Mouse (Mus musculus) MEL (cell line): ENCODE measurements around the gene Naif1. TPM values are rescaled to one million over a fixed set of nuclear protein-coding genes. Genes with fewer than 3 reads are reported as not detected.

Experiments
- DNase-seq: peaks from one replicate; pipeline ENCODE4 v3.0.0; 2011; ENCODE audit warnings: low read depth, low spot score
- H3K27ac ChIP-seq: 2 replicates; pipeline ENCODE4 v1.5.1; 2012; ENCODE audit warnings: low read depth, mild to moderate bottlenecking, control low read depth, low read length, moderate library complexity; ENCODE audit not compliant: control insufficient read depth
- H3K27me3 ChIP-seq, 2 experiments: fragments of 150-350 bp in 1 of 2; sonication (generic) in 1 of 2; 2 replicates each; pipeline ENCODE4 v1.6.1; 2012; ENCODE audit warnings: low read length in 2 of 2, mild to moderate bottlenecking in 2 of 2, improper control_type of control experiment in 1 of 2, moderate library complexity in 1 of 2; ENCODE audit not compliant: insufficient read depth in 2 of 2, control insufficient read depth in 1 of 2
- H3K36me3 ChIP-seq, 2 experiments: 2 replicates each; pipeline ENCODE4 v1.6.1; 2012 to 2014; ENCODE audit warnings: low read length in 2 of 2, improper control_type of control experiment in 1 of 2, inconsistent platforms in 1 of 2, mild to moderate bottlenecking in 1 of 2; ENCODE audit not compliant: insufficient read depth in 2 of 2, control insufficient read depth in 1 of 2
- H3K4me1 ChIP-seq, 2 experiments: fragments of 150-350 bp in 1 of 2; sonication (generic) in 1 of 2; 2 replicates each; pipeline ENCODE4 v1.6.1; 2012; ENCODE audit warnings: low read length in 2 of 2, improper control_type of control experiment in 1 of 2, mild to moderate bottlenecking in 1 of 2; ENCODE audit not compliant: insufficient read depth in 2 of 2, control insufficient read depth in 1 of 2
- H3K4me3 ChIP-seq, 2 experiments: fragments of 150-350 bp in 1 of 2; sonication (generic) in 1 of 2; 2 replicates each; pipeline ENCODE4 v1.5.1; 2012; ENCODE audit warnings: low read depth in 2 of 2, low read length in 2 of 2, mild to moderate bottlenecking in 2 of 2, moderate library complexity in 2 of 2, control low read depth in 1 of 2, improper control_type of control experiment in 1 of 2; ENCODE audit not compliant: control insufficient read depth in 1 of 2, insufficient read depth in 1 of 2
- H3K79me2 ChIP-seq: 2 replicates; pipeline ENCODE4 v1.6.1; 2012; ENCODE audit warnings: mild to moderate bottlenecking, low read length, moderate library complexity; ENCODE audit not compliant: control insufficient read depth, poor library complexity, insufficient read depth
- H3K9ac ChIP-seq: 2 replicates; pipeline ENCODE4 v1.6.1; 2012; ENCODE audit warnings: low read depth, mild to moderate bottlenecking, control low read depth, low read length, moderate library complexity; ENCODE audit not compliant: control insufficient read depth, poor library complexity, severe bottlenecking
- H3K9me3 ChIP-seq: fragments of 150-350 bp; sonication (generic); replicated peaks from 2 replicates; pipeline ENCODE4 v1.6.1; 2012; ENCODE audit warnings: mild to moderate bottlenecking, low read length, improper control_type of control experiment, moderate library complexity; ENCODE audit not compliant: insufficient read depth
- ELF1 ChIP-seq: IDR thresholded peaks from 2 replicates; pipeline ENCODE4 v1.6.1; 2014; ENCODE audit warnings: low read depth, mild to moderate bottlenecking, inconsistent platforms, low read length, improper control_type of control experiment, moderate library complexity
- ETS1 ChIP-seq: IDR thresholded peaks from 2 replicates; pipeline ENCODE4 v1.6.1; 2012; ENCODE audit warnings: low read depth, mild to moderate bottlenecking, inconsistent platforms, low read length, improper control_type of control experiment, moderate library complexity
- HCFC1 ChIP-seq: IDR thresholded peaks from 2 replicates; pipeline ENCODE4 v1.6.1; 2012; ENCODE audit warnings: low read depth, mild to moderate bottlenecking, inconsistent platforms, low read length, improper control_type of control experiment, moderate library complexity
- MAZ ChIP-seq: IDR thresholded peaks from 2 replicates; pipeline ENCODE4 v1.6.1; 2012; ENCODE audit warnings: low read depth, mild to moderate bottlenecking, inconsistent platforms, low read length, improper control_type of control experiment
- MXI1 ChIP-seq: IDR thresholded peaks from 2 replicates; pipeline ENCODE4 v1.6.1; 2011; ENCODE audit warnings: mild to moderate bottlenecking, low read depth, low read length, improper control_type of control experiment
- MYB ChIP-seq: IDR thresholded peaks from 2 replicates; pipeline ENCODE4 v1.6.1; 2011; ENCODE audit warnings: mild to moderate bottlenecking, low read depth, low read length, improper control_type of control experiment
- NELFE ChIP-seq: IDR thresholded peaks from 2 replicates; pipeline ENCODE4 v1.6.1; 2011; ENCODE audit warnings: low read depth, low read length, improper control_type of control experiment
- NRF1 ChIP-seq: IDR thresholded peaks from 2 replicates; pipeline ENCODE4 v1.6.1; 2014; ENCODE audit warnings: low read depth, mild to moderate bottlenecking, inconsistent platforms, low read length, improper control_type of control experiment, moderate library complexity; ENCODE audit not compliant: poor library complexity, insufficient read depth, severe bottlenecking
- POLR2A ChIP-seq, 2 experiments: IDR thresholded peaks; 2 replicates each; pipeline ENCODE4 v1.6.1; 2011 to 2012; ENCODE audit warnings: low read length in 2 of 2, mild to moderate bottlenecking in 2 of 2, control low read depth in 1 of 2, improper control_type of control experiment in 1 of 2, low read depth in 1 of 2, moderate library complexity in 1 of 2; ENCODE audit not compliant: control insufficient read depth in 1 of 2, insufficient read depth in 1 of 2, poor library complexity in 1 of 2
- POLR2AphosphoS2 ChIP-seq: IDR thresholded peaks from 2 replicates; pipeline ENCODE4 v1.6.1; 2011; ENCODE audit warnings: low read length, improper control_type of control experiment
- RCOR1 ChIP-seq: IDR thresholded peaks from 2 replicates; pipeline ENCODE4 v1.6.1; 2012; ENCODE audit warnings: low read depth, mild to moderate bottlenecking, inconsistent platforms, low read length, improper control_type of control experiment
- SIN3A ChIP-seq: IDR thresholded peaks from 2 replicates; pipeline ENCODE4 v1.6.1; 2012; ENCODE audit warnings: low read length, improper control_type of control experiment, inconsistent platforms
- SMC3 ChIP-seq: IDR thresholded peaks from 2 replicates; pipeline ENCODE4 v1.6.1; 2011; ENCODE audit warnings: low read depth, low read length, improper control_type of control experiment
- TBP ChIP-seq: IDR thresholded peaks from 2 replicates; pipeline ENCODE4 v1.8.0; 2011; ENCODE audit warnings: low read depth, low read length, improper control_type of control experiment
- UBTF ChIP-seq: IDR thresholded peaks from 2 replicates; pipeline ENCODE4 v1.6.1; 2012; ENCODE audit warnings: low read depth, mild to moderate bottlenecking, inconsistent platforms, low read length, improper control_type of control experiment, moderate library complexity, borderline replicate concordance; ENCODE audit not compliant: insufficient read depth
- USF2 ChIP-seq, 2 experiments: IDR thresholded peaks; 2 replicates each; pipeline ENCODE4 v1.6.1; 2011 to 2012; ENCODE audit warnings: improper control_type of control experiment in 2 of 2, low read length in 2 of 2, borderline replicate concordance in 1 of 2, inconsistent platforms in 1 of 2, low read depth in 1 of 2, mild to moderate bottlenecking in 1 of 2; ENCODE audit not compliant: insufficient read depth in 1 of 2
- ZMIZ1 ChIP-seq: IDR thresholded peaks from 2 replicates; pipeline ENCODE4 v1.6.1; 2012; ENCODE audit warnings: low read depth, mild to moderate bottlenecking, inconsistent platforms, low read length, improper control_type of control experiment, moderate library complexity
- ZNF384 ChIP-seq: IDR thresholded peaks from 2 replicates; pipeline ENCODE4 v1.6.1; 2012; ENCODE audit warnings: low read depth, mild to moderate bottlenecking, inconsistent platforms, low read length, improper control_type of control experiment
- polyA plus RNA-seq, 2 experiments: library from polyadenylated mRNA; stranded (reverse) in 1 of 2; unstranded in 1 of 2; fragments of >175 nt in 1 of 2; fragments of >200 nt in 1 of 2; gene quantifications; 2 replicates each; pipeline versions ENCODE4 v1.2.1 to v1.2.4; 2012; ENCODE audit warnings: low replicate concordance in 2 of 2, low read depth in 1 of 2; ENCODE audit not compliant: insufficient read length in 2 of 2, insufficient read depth in 1 of 2, missing spikeins in 1 of 2
- total RNA-seq: library from RNA; depleted of rRNA; stranded (reverse); fragments of 300-350 nt; gene quantifications from 2 replicates; pipeline ENCODE4 v1.2.3, GENCODE M21; 2012

Gene Naif1
- total and polyA plus RNA-seq, 3 experiments, result 4.9 to 8.5 TPM; not detected in 1

DNA sequence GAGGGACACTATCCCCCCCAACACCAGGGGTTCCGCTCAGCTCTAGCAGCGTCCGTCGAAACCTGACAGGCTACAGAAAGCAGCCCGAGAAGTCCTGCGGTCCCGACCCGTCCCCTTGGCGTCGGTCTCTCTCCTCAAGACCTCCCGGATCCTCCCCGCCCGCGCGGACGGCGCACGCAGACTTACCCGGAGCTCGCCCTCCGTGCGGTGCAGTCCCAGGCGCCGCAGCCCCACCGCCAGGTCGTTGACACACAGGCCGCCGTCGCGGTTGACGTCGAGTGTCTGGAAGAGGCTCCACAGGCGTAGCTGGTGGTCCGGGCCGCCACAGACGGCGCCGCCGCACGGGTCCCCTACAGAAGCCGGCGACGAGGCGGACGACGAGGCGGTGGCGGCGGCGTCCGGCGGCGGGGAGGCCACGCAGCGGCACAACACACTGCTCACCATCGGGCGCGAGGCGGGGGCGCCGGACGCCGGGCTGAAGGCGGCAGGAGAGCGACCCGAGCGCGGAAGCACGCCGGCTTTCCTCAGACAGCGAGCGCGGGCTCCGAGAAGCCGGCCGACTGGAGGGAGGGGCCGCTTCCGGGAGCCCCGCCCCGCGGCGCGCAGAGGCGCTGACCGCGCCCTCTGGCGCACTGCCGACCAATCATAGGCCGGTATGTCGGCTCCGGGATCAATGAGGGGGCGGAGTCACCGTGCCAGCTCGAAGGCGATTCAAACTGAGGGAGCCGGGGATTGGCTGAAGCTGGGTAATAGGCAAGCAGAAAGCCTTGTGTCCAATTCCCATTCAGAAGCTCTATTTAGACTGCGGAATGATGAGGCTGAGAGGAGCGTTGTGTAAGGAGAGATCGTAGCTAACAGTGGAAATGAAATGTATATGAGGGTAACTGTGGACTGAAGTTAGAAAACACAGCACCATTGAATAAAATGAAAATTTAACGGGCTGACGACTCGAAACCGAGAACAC, 906 bp downstream of the Naif1 start, which contains the start of gene Slc25a25:
TSS of gene Slc25a25 (minus strand) at position 565 of the 964 bp plus-strand sequence.
- Histone ChIP-seq H3K79me2 (peaks cover 53% of the 10 kb centered on the region), H3K9ac (peak within 1 kb of the TSS; percentile 92), H3K27me3 (no peaks in the 10 kb centered on the region), H3K27ac (peak within 1 kb of the TSS; percentile 99), H3K9me3 (no peaks in the 10 kb centered on the region), H3K4me3 (peak within 1 kb of the TSS; percentile 66 to 92), H3K4me1 (peaks cover 0 to 16% of the 10 kb centered on the region in 2 experiments), H3K36me3 (peaks cover 0 to 30% of the 10 kb centered on the region in 2 experiments; a peak in 2 of 4 replicates)
- DNase-seq, result peak; percentile 97
- TF ChIP-seq TBP (peak; percentile 59), MAZ (peak; percentile 88), ELF1 (peak; percentile 80), ZMIZ1 (0 out of 2 replicates have a peak, but pooled peaks have one; percentile 37), MXI1 (peak; percentile 89; the same call in 1 of the 2 replicates), POLR2AphosphoS2 (peak; percentile 89; the same call in 1 of the 2 replicates), NELFE (peak; percentile 67), POLR2A (IDR thresholded peaks at IDR 0.05; ENCODE audit: control insufficient read depth in 1 of 2, insufficient read depth in 1 of 2, low read depth in 1 of 2, low read length in 2 of 2, poor library complexity in 1 of 2) (peak; percentile 51 to 86), ETS1 (no peak), MYB (no peak), SIN3A (peak; percentile 71), ZNF384 (no peak), RCOR1 (no peak), UBTF (0 out of 2 replicates have a peak, but pooled peaks have one; percentile 61), USF2 (IDR thresholded peaks at IDR 0.05; ENCODE audit: borderline replicate concordance in 1 of 2, insufficient read depth in 1 of 2, low read depth in 1 of 2, low read length in 2 of 2) (no peak), NRF1 (0 out of 2 replicates have a peak, but pooled peaks have one; percentile 29), HCFC1 (peak; percentile 71), SMC3 (no peak)
